Mouse (Mus musculus) CD4-positive naive resting alpha-beta T cell, adult 76 days (primary cell): ENCODE data around the gene Gsdma3. TPM values are rescaled to one million over a fixed set of nuclear protein-coding genes. Genes with fewer than 3 reads are reported as not detected.

Experiments used
- total RNA-seq: library from RNA; stranded (reverse); gene quantifications from one replicate; pipeline ENCODE4 v1.2.4, GENCODE M21; 2023

Gene Gsdma3
- 0.64 TPM for total RNA-seq

GRCm38 (mm10) chr11:98625611-98626410 lies at the start of gene Gsdma3, which contains the start of gene Gm12355:
Gene Gsdma3 (plus strand): TSS chr11:98626360.
Gene Gm12355 (minus strand): TSS chr11:98625661.

GRCm38 (mm10) chr11:98586892-98587563 lies 39.1 kb upstream of the Gsdma3 start, which contains the start of gene Ormdl3:
Gene Ormdl3 (minus strand): TSS chr11:98587368.

GRCm38 (mm10) chr11:98597991-98598390 lies 28.2 kb upstream of the Gsdma3 start, which contains the start of gene Lrrc3c:
Gene Lrrc3c (plus strand): TSS chr11:98598291.

GRCm38 (mm10) chr11:98646459-98646858 lies 20.3 kb downstream of the Gsdma3 start, which contains the start of gene Gsdma2:
Gene Gsdma2 (plus strand): TSS chr11:98646759.

GRCm38 (mm10) chr11:98664091-98664490 lies 37.9 kb downstream of the Gsdma3 start, which contains the start of gene Gsdma:
Gene Gsdma (plus strand): TSS chr11:98664351.

GRCm38 (mm10) chr11:98681786-98682745 lies 55.9 kb downstream of the Gsdma3 start, which contains the start of gene Psmd3:
Gene Psmd3 (plus strand): TSS chr11:98682554.

Other genes starting within 250 kb of the Gsdma3 start
- gene Tcap, start 242.5 kb upstream of the Gsdma3 start, total RNA-seq, result not detected
- not detected for gene Pnmt, start 239.9 kb upstream of the Gsdma3 start, total RNA-seq
- 9.3 TPM for gene Pgap3, start 225.9 kb upstream of the Gsdma3 start, total RNA-seq
- gene Erbb2, start 213.9 kb upstream of the Gsdma3 start, total RNA-seq, result 0.15 TPM
- gene Mien1, start 187.4 kb upstream of the Gsdma3 start, total RNA-seq, result 44.5 TPM
- gene Grb7, start 180.0 kb upstream of the Gsdma3 start, total RNA-seq, result 2.7 TPM
- 154 TPM for gene Ikzf3, start 80.3 kb upstream of the Gsdma3 start, total RNA-seq
- gene Zpbp2, start 75.3 kb upstream of the Gsdma3 start, total RNA-seq, result 3.7 TPM
- gene Ormdl3, start 39.0 kb upstream of the Gsdma3 start, total RNA-seq, result 19.4 TPM
- gene Lrrc3c, start 28.1 kb upstream of the Gsdma3 start, total RNA-seq, result not detected
- 21.9 TPM for gene Gm12355, start 699 bp upstream of the Gsdma3 start, total RNA-seq
- gene Gsdma2, start 20.4 kb downstream of the Gsdma3 start, total RNA-seq, result not detected
- gene Gsdma, start 38.0 kb downstream of the Gsdma3 start, total RNA-seq, result not detected
- 77.8 TPM for gene Psmd3, start 56.2 kb downstream of the Gsdma3 start, total RNA-seq
- not detected for gene Csf3, start 74.9 kb downstream of the Gsdma3 start, total RNA-seq
- gene Med24, start 103.1 kb downstream of the Gsdma3 start, total RNA-seq, result 77.9 TPM
- 30.2 TPM for gene Thra, start 114.3 kb downstream of the Gsdma3 start, total RNA-seq
- gene Nr1d1, start 149.0 kb downstream of the Gsdma3 start, total RNA-seq, result 4.3 TPM
- gene Msl1, start 169.2 kb downstream of the Gsdma3 start, total RNA-seq, result 107 TPM
- gene Casc3, start 178.5 kb downstream of the Gsdma3 start, total RNA-seq, result 108 TPM
- gene Rapgefl1, start 210.4 kb downstream of the Gsdma3 start, total RNA-seq, result 0.62 TPM
- 47.8 TPM for gene Wipf2, start 237.3 kb downstream of the Gsdma3 start, total RNA-seq